Mouse (Mus musculus) lung, adult 2 months (tissue): ENCODE results near the gene Polr2f. TPM values are rescaled to one million over a fixed set of nuclear protein-coding genes. Genes with fewer than 3 reads are reported as not detected.

Source experiments
- DNase-seq: peaks from one replicate; pipeline ENCODE4 v3.0.0; 2022
- H3K4me1 ChIP-seq: fragments of 200-500 bp; 2 replicates; pipeline ENCODE4 v1.6.1; 2011; ENCODE audit warnings: low read length; ENCODE audit not compliant: control insufficient read depth, insufficient read depth
- H3K4me3 ChIP-seq: fragments of 200-500 bp; replicated peaks from 2 replicates; pipeline ENCODE3; 2011; ENCODE audit warnings: low read depth, mild to moderate bottlenecking, control low read depth, low read length; ENCODE audit errors: extremely low read depth
- CTCF ChIP-seq: fragments of 200-500 bp; IDR thresholded peaks from 2 replicates; pipeline ENCODE4 v1.5.1; 2011; ENCODE audit warnings: mild to moderate bottlenecking, low read length, control low read depth; ENCODE audit not compliant: insufficient read depth
- POLR2A ChIP-seq: fragments of 200-500 bp; IDR thresholded peaks from 2 replicates; pipeline ENCODE4 v1.6.1; 2011; ENCODE audit warnings: low read depth, mild to moderate bottlenecking, control low read depth, low read length, borderline replicate concordance; ENCODE audit errors: extremely low read depth
- WGBS: fragments of 180-500 bp; shearing (Covaris S2); methylation state at CpG from one replicate; pipeline ENCODE4 v1.1.7; 2018; 5-methylcytosine and 5-hydroxymethylcytosine counted together
- polyA plus RNA-seq: library from polyadenylated mRNA; depleted of rRNA; stranded (reverse); fragments of >200 nt; gene quantifications from 2 replicates; pipeline ENCODE4 v1.2.3, GENCODE M21; 2012

Polr2f gene
- polyA plus RNA-seq, 1 experiment, result 38.9 TPM

GRCm38 (mm10) chr15:79128208-79128607, 12.6 kb upstream of the Polr2f start:
- H3K4me3 ChIP-seq, result no peak overlapping the region
- peak; percentile 46; the same call in 1 of the 2 replicates for TF ChIP-seq CTCF
- TF ChIP-seq POLR2A, result no peak
- no peak for DNase-seq
- WGBS, result 97% methylated on average over 5 of the region's 5 CpGs
- H3K4me1 ChIP-seq, result peaks cover 5% of the 10 kb centered on the region; the same call in 1 of the 2 replicates

- DNase-seq, result no peak
- H3K4me3 ChIP-seq, result no peak overlapping the region
- TF ChIP-seq CTCF (no peak), POLR2A (no peak)
- H3K4me1 ChIP-seq, result peaks cover 5% of the 10 kb centered on the region; the same call in 1 of the 2 replicates
- WGBS, result 76% methylated on average over 7 of the region's 7 CpGs
Observed at GRCm38 (mm10) chr15:79129311-79129710, 11.5 kb upstream of the Polr2f start.

DNA sequence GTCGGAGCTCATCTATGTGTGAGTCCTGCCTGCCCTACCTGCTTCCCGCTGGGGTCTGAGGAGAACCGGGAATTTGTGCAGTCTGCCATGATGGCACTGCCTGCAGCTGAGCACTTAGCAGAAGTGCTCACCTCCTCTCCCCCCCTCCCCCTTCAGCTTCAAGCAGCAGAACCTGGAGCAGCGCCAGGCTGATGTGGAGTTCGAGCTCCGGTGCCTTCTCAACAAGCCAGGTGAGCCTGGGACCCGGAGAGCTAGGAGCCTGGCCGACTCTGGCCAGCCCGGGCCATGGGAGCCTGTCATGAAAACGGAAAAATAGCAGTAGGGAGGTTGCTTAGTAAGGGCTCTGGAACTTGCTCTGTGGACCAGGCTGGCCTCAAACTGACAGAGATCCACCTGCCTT, 10.0 kb upstream of the Polr2f start:
- TF ChIP-seq POLR2A (no peak), CTCF (no peak)
- WGBS, result 62% methylated on average over 10 of the region's 10 CpGs
- DNase-seq, result peak; percentile 68
- Histone ChIP-seq H3K4me1 (peaks cover 5% of the 10 kb centered on the region; the same call in 1 of the 2 replicates), H3K4me3 (no peak overlapping the region)

DNA sequence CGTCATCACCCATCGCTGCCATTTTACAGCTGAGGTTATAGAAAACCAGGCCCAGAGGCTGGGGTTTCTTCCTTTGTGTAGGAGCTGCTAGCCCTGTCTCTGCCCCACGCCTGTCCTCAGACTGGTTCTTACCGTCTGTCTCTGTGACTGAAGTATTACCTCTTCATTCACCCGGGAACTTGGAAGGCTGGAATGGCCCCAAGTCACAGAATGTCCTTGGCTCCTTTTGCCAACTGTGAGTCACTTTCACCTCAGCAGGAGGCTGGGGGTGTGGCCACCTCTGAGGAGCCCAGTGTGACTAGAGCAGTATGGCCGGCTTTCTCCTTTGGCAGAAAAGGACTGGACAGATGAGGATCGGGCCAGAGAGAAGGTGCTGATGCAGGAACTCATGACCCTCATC, 9.4 kb upstream of the Polr2f start:
- Histone ChIP-seq H3K4me1 (peaks cover 5% of the 10 kb centered on the region; the same call in 1 of the 2 replicates), H3K4me3 (peak overlapping the region; percentile 48)
- peak; percentile 81 for DNase-seq
- TF ChIP-seq CTCF (no peak), POLR2A (no peak; the same call in 1 of the 2 replicates)
- 44% methylated on average over 7 of the region's 7 CpGs for WGBS

- Histone ChIP-seq H3K4me1 (peaks cover 5% of the 10 kb centered on the region; the same call in 1 of the 2 replicates), H3K4me3 (no peak overlapping the region)
- no peak for TF ChIP-seq CTCF
- no peak for TF ChIP-seq POLR2A
- 81% methylated on average over 6 of the region's 6 CpGs for WGBS
- DNase-seq, result no peak
Observed at GRCm38 (mm10) chr15:79133191-79133661, 7.6 kb upstream of the Polr2f start.

GRCm38 (mm10) chr15:79134496-79135270, 6.1 kb upstream of the Polr2f start:
- no peak overlapping the region for H3K4me3 ChIP-seq

DNA sequence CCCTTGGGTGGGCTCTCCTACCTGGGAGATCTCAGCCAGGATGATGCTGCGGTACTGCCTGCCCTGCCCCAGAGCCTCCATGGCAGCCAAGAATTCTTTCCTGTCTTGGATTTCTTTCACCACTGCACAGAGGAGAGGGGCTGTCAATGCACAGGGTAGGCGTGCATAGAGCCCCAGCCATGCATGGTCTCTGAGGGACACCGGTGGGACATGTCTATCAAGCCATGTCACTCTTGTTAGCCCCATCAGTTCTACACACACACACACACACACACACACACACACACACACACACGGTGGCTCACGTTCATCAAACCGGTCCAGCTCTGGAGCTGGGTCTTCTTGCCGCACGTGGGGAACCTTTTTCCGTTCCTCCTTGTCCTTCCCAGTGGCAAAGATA, 5.5 kb upstream of the Polr2f start:
- 76% methylated on average over 9 of the region's 9 CpGs for WGBS
- Histone ChIP-seq H3K4me1 (peaks cover 2% of the 10 kb centered on the region), H3K4me3 (no peak overlapping the region)
- TF ChIP-seq POLR2A, result no peak
- TF ChIP-seq CTCF, result no peak
- no peak for DNase-seq

More at GRCm38 (mm10) chr15:79134496-79135270, 6.1 kb upstream of the Polr2f start:
- no peak for TF ChIP-seq POLR2A
- no peak for TF ChIP-seq CTCF
- DNase-seq, result no peak
- peaks cover 5% of the 10 kb centered on the region; the same call in 1 of the 2 replicates for H3K4me1 ChIP-seq
- WGBS, result 85% methylated on average over 9 of the region's 9 CpGs

- no peak for TF ChIP-seq POLR2A
- no peak for TF ChIP-seq CTCF
- WGBS, result 66% methylated on average over 11 of the region's 11 CpGs
- DNase-seq, result no peak
- peaks cover 6% of the 10 kb centered on the region for H3K4me1 ChIP-seq
- H3K4me3 ChIP-seq, result no peak overlapping the region
Observed at GRCm38 (mm10) chr15:79135783-79136575, 4.8 kb upstream of the Polr2f start.

DNA sequence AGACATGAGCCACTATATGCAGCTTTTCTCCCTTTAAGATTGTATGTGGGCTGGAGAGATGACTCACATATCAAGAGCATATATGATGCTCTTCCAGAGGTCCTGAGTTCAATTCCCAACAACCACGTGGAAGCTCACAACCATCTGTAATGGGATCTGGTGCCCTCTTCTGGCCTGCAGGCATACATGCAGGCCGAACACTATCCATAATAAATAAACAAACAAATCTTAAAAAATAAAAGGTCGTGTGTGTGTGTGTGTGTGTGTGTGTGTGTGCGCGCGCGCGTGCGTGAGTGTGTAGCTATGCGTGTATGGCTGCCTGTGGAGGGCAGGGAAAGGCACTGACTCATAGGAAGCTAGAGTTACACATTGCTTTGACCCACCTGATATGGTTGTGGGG, 1.2 kb upstream of the Polr2f start:
- H3K4me3 ChIP-seq, result no peak overlapping the region
- no peak for DNase-seq
- 47% methylated on average over 10 of the region's 10 CpGs for WGBS
- peaks cover 3% of the 10 kb centered on the region for H3K4me1 ChIP-seq
- TF ChIP-seq POLR2A (no peak), CTCF (peak; percentile 61)
